In the genomic region with DNA sequence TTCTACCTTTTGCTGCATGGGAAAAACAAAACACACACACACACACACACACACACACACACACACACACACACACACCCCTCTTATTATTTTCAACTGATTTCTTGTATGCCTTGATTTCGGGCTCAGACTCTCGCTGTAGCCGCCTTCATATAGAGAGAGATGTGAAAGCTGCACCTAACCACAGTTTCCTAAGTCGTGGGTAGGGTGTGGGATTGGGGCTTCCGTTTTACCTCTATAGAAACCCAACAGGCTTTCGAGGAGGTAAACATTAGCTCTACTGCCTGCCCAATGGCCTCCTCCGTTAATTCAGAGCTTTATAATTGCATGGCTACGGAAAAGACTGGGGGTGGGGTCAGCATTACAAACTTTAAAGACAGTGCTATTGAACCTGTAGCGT, we compare ENCODE assay signal across 8 mouse cellular contexts. TPM values are rescaled to one million over a fixed set of nuclear protein-coding genes. Genes with fewer than 3 reads are reported as not detected.
A peak's percentile ranks its signal among the peaks of the same experiment; 100 is the strongest.
DNase-seq lines count a peak whose midpoint lies in the region; ATAC-seq lines count a peak whose summit lies in the region.

No protein-coding gene starts in this region.

- H3K27me3 ChIP-seq in lung, embryonic 15.5 days: no peaks in the 10 kb centered on the region
- H3K27me3 ChIP-seq in embryonic facial prominence, embryonic 13.5 days: no peaks in the 10 kb centered on the region
- no peaks in the 10 kb centered on the region for H3K27me3 ChIP-seq in limb, embryonic 10.5 days (ENCODE audit: low read depth, poor library complexity, severe bottlenecking)
- no peaks in the 10 kb centered on the region for H3K27me3 ChIP-seq in neural tube, embryonic 12.5 days (replicated peaks)

- 0 out of 2 replicates have a peak, but pooled peaks cover 3% of the 10 kb centered on the region for H3K4me1 ChIP-seq in lung, embryonic 15.5 days
- no peaks in the 10 kb centered on the region for H3K4me1 ChIP-seq in embryonic facial prominence, embryonic 13.5 days
- H3K4me1 ChIP-seq in limb, embryonic 10.5 days: 0 out of 2 replicates have a peak, but pooled peaks cover 7% of the 10 kb centered on the region
- H3K4me1 ChIP-seq in neural tube, embryonic 12.5 days: no peaks in the 10 kb centered on the region

- no peak for ATAC-seq in lung, embryonic 15.5 days (ENCODE audit: borderline replicate concordance, extremely low read depth, low FRiP score, low TSS enrichment)
- no peak for ATAC-seq in embryonic facial prominence, embryonic 13.5 days (ENCODE audit: insufficient number of reproducible peaks, insufficient read depth, low FRiP score, low TSS enrichment, low read depth)
- 0 out of 2 replicates have a peak, but pooled peaks have one; percentile 1 for ATAC-seq in neural tube, embryonic 12.5 days (ENCODE audit: low FRiP score, low read depth)

- no peaks in the 10 kb centered on the region for H3K36me3 ChIP-seq in lung, embryonic 15.5 days
- H3K36me3 ChIP-seq in embryonic facial prominence, embryonic 13.5 days: no peaks in the 10 kb centered on the region
- H3K36me3 ChIP-seq in limb, embryonic 10.5 days: no peaks in the 10 kb centered on the region
- no peaks in the 10 kb centered on the region for H3K36me3 ChIP-seq in neural tube, embryonic 12.5 days

- no peak overlapping the region for H3K27ac ChIP-seq in lung, embryonic 15.5 days
- no peak overlapping the region for H3K27ac ChIP-seq in embryonic facial prominence, embryonic 13.5 days
- H3K27ac ChIP-seq in limb, embryonic 10.5 days: peak overlapping the region; percentile 96; the same call in 1 of the 2 replicates
- no peak overlapping the region for H3K27ac ChIP-seq in neural tube, embryonic 12.5 days

- no peaks in the 10 kb centered on the region for H3K9me3 ChIP-seq in lung, embryonic 15.5 days
- no peaks in the 10 kb centered on the region for H3K9me3 ChIP-seq in embryonic facial prominence, embryonic 13.5 days
- no peaks in the 10 kb centered on the region for H3K9me3 ChIP-seq in limb, embryonic 10.5 days (replicated peaks)
- no peaks in the 10 kb centered on the region for H3K9me3 ChIP-seq in neural tube, embryonic 12.5 days

- H3K9ac ChIP-seq in lung, embryonic 15.5 days: no peak overlapping the region
- peak overlapping the region; percentile 89; the same call in 1 of the 2 replicates for H3K9ac ChIP-seq in embryonic facial prominence, embryonic 13.5 days
- H3K9ac ChIP-seq in neural tube, embryonic 12.5 days: no peak overlapping the region; the same call in 1 of the 2 replicates

- 88% methylated on average over 9 of the region's 9 CpGs for WGBS in lung, embryonic 15.5 days
- WGBS in embryonic facial prominence, embryonic 13.5 days: 86% methylated on average over 9 of the region's 9 CpGs
- 85% methylated on average over 9 of the region's 9 CpGs for WGBS in limb, embryonic 10.5 days
- 88% methylated on average over 9 of the region's 9 CpGs for WGBS in neural tube, embryonic 12.5 days

- peak overlapping the region; percentile 60 for H3K4me2 ChIP-seq in lung, embryonic 15.5 days
- H3K4me2 ChIP-seq in embryonic facial prominence, embryonic 13.5 days: peak overlapping the region; percentile 66
- H3K4me2 ChIP-seq in neural tube, embryonic 12.5 days (replicated peaks): peak overlapping the region; percentile 65

- no peak overlapping the region for H3K4me3 ChIP-seq in lung, embryonic 15.5 days
- no peak overlapping the region; the same call in 1 of the 2 replicates for H3K4me3 ChIP-seq in embryonic facial prominence, embryonic 13.5 days
- peak overlapping the region; percentile 76; the same call in 1 of the 2 replicates for H3K4me3 ChIP-seq in limb, embryonic 10.5 days
- no peak overlapping the region for H3K4me3 ChIP-seq in neural tube, embryonic 12.5 days

- no peak for DNase-seq in lung, postnatal 4 days
- DNase-seq in limb, embryonic 10.5 days (ENCODE audit: low spot score): no peak
- DNase-seq in right cerebral cortex, adult 18-20 months: no peak
- DNase-seq in embryo, embryonic 10.5 days (ENCODE audit: low spot score): no peak
- no peak for DNase-seq in layer of hippocampus, adult 11-12 months (ENCODE audit: low spot score)

RNA-seq across cellular contexts. Expression of a gene that starts 12.8 kb away (rescaled TPM):
- polyA plus RNA-seq in lung, embryonic 15.5 days (2015; fragmentation: Nextera tagmentation; extraction: Ambion mirVana): 28.1 and 29.8 TPM in 2 replicates
- 32.5 and 33.4 TPM in 2 replicates for polyA plus RNA-seq in embryonic facial prominence, embryonic 13.5 days (2015; fragmentation: Nextera tagmentation; extraction: Ambion mirVana)
- polyA plus RNA-seq in limb, embryonic 10.5 days (2016; fragmentation: Nextera tagmentation; extraction: Ambion mirVana): 19.1 and 25.4 TPM in 2 replicates
- 30.8 and 32.7 TPM in 2 replicates for polyA plus RNA-seq in neural tube, embryonic 12.5 days (2016; fragmentation: Nextera tagmentation; extraction: Ambion mirVana)

RNA-seq across cellular contexts. Expression of a gene that starts 13.6 kb away (rescaled TPM):
- 3.3 and 4.1 TPM in 2 replicates for polyA plus RNA-seq in lung, embryonic 15.5 days (2015; fragmentation: Nextera tagmentation; extraction: Ambion mirVana)
- polyA plus RNA-seq in embryonic facial prominence, embryonic 13.5 days (2015; fragmentation: Nextera tagmentation; extraction: Ambion mirVana): 1.3 and 2.0 TPM in 2 replicates
- 1.0 and 1.5 TPM in 2 replicates for polyA plus RNA-seq in limb, embryonic 10.5 days (2016; fragmentation: Nextera tagmentation; extraction: Ambion mirVana)
- 2.5 and 3.6 TPM in 2 replicates for polyA plus RNA-seq in neural tube, embryonic 12.5 days (2016; fragmentation: Nextera tagmentation; extraction: Ambion mirVana)
